Mouse (Mus musculus) small intestine, adult 10 weeks (tissue): ENCODE data around the gene Fap. TPM values are rescaled to one million over a fixed set of nuclear protein-coding genes. Genes with fewer than 3 reads are reported as not detected.

Source experiments
- polyA plus RNA-seq: library from polyadenylated mRNA; stranded (reverse); fragments of 350-450 nt; fragmentation: Illumina TruSeq; extraction: RNeasy Lipid Tissue Mini Kit (QIAGEN cat#74804); gene quantifications from one replicate; pipeline ENCODE4 v1.2.3, GENCODE M21; 2014; ENCODE audit warnings: low replicate concordance

The Fap gene
- 5.0 TPM for polyA plus RNA-seq

GRCm38 (mm10) chr2:62573753-62574159 is at the start of gene Fap:
Gene Fap, minus strand, starts transcription at chr2:62574075.

GRCm38 (mm10) chr2:62483550-62483949 is 90.3 kb downstream of the Fap start, which contains the start of gene Gcg:
Gene Gcg, minus strand, starts transcription at chr2:62483650.

Other genes starting within 250 kb of the Fap start
- 1,017 TPM for gene Dpp4, start 161.8 kb downstream of the Fap start, polyA plus RNA-seq
- gene Gcg, start 90.4 kb downstream of the Fap start, polyA plus RNA-seq = 69.9 TPM
- 116 TPM for gene Ifih1, start 72.2 kb upstream of the Fap start, polyA plus RNA-seq
- gene Gca, start 90.2 kb upstream of the Fap start, polyA plus RNA-seq = 37.2 TPM